Mouse (Mus musculus) limb, embryonic 11.5 days (tissue): ENCODE data around the gene Eps8l3. TPM values are rescaled to one million over a fixed set of nuclear protein-coding genes. Genes with fewer than 3 reads are reported as not detected.

Experiments used
- ATAC-seq: fragments of 200-750 bp; cut with Nextera tagmentation; 2 replicates; pipeline ENCODE4 v1.8.0; 2017; ENCODE audit warnings: low read depth; ENCODE audit not compliant: insufficient number of reproducible peaks, low FRiP score, low TSS enrichment
- DNase-seq: peaks from one replicate; pipeline ENCODE4 v3.0.0-alpha.2; 2015; ENCODE audit warnings: low spot score
- H3K27ac ChIP-seq: fragments of 300-500 bp; sonication (generic); replicated peaks from 2 replicates; pipeline ENCODE4 v1.5.1; 2014; ENCODE audit warnings: low read depth, mild to moderate bottlenecking, low read length
- H3K27me3 ChIP-seq: fragments of 300-500 bp; sonication (generic); 2 replicates; pipeline ENCODE4 v1.6.1; 2014; ENCODE audit warnings: mild to moderate bottlenecking, low read length, mixed read lengths; ENCODE audit not compliant: control insufficient read depth, insufficient read depth
- H3K36me3 ChIP-seq: fragments of 300-500 bp; sonication (generic); 2 replicates; pipeline ENCODE4 v1.6.1; 2014; ENCODE audit warnings: mild to moderate bottlenecking, low read length, moderate library complexity, mixed read lengths; ENCODE audit not compliant: control insufficient read depth, insufficient read depth
- H3K4me1 ChIP-seq: fragments of 300-500 bp; sonication (generic); 2 replicates; pipeline ENCODE4 v1.6.1; 2014; ENCODE audit warnings: low read length, mixed read lengths; ENCODE audit not compliant: control insufficient read depth, insufficient read depth
- H3K4me2 ChIP-seq: fragments of 300-500 bp; sonication (generic); 2 replicates; pipeline ENCODE4 v1.6.1; 2014; ENCODE audit warnings: low read depth, mild to moderate bottlenecking, moderate library complexity; ENCODE audit not compliant: severe bottlenecking
- H3K4me3 ChIP-seq: fragments of 300-500 bp; sonication (generic); 2 replicates; pipeline ENCODE4 v1.5.1; 2014; ENCODE audit warnings: low read depth, low read length
- H3K9ac ChIP-seq: fragments of 300-500 bp; sonication (generic); 2 replicates; pipeline ENCODE4 v1.6.1; 2014; ENCODE audit warnings: mild to moderate bottlenecking, low read length
- H3K9me3 ChIP-seq: fragments of 300-500 bp; sonication (generic); 2 replicates; pipeline ENCODE4 v1.6.1; 2016; ENCODE audit warnings: low read length; ENCODE audit not compliant: control insufficient read depth
- WGBS: fragments of 180-500 bp; shearing (Covaris S2); extraction: QIAGEN DNeasy Blood & Tissue Kit; methylation state at CpG from one replicate; pipeline ENCODE4 v1.1.7; 2014; 5-methylcytosine and 5-hydroxymethylcytosine counted together
- polyA plus RNA-seq: library from polyadenylated mRNA; unstranded; fragments of >200 nt; fragmentation: Nextera tagmentation; extraction: Ambion mirVana; gene quantifications from 2 replicates; pipeline ENCODE4 v1.2.1, GENCODE M21; 2014

The Eps8l3 gene
- polyA plus RNA-seq, 1 experiment from 2014 or later, result not detected

DNA sequence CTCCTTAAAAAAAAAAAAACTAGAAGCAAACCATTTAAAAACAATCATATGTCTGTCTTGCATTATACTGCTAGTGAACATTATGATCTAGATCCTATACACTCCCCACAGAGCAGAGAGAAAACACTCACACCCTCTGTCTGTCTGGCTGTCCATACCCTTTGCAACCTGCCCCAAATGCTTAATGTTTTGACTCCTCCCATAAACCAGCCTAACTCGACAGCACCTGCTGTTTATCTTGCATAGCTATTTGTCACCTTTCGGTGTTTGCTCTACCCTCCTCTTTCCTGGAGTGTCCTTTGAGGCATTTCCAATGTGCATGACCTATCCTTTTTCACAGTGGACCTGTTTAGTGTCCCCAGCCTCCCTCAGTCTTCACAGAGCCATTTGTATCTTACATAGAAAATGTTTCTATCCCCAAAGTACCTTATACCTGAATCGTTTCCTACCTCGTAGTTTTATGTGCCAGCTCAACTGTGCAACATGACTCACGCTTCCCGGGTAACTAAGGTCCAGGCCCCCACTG lies 18.2 kb downstream of the Eps8l3 start:
- Histone ChIP-seq H3K4me3 (peak overlapping the region; percentile 62), H3K27ac (no peak overlapping the region)
- 11% methylated on average over 6 of the region's 6 CpGs for WGBS

DNA sequence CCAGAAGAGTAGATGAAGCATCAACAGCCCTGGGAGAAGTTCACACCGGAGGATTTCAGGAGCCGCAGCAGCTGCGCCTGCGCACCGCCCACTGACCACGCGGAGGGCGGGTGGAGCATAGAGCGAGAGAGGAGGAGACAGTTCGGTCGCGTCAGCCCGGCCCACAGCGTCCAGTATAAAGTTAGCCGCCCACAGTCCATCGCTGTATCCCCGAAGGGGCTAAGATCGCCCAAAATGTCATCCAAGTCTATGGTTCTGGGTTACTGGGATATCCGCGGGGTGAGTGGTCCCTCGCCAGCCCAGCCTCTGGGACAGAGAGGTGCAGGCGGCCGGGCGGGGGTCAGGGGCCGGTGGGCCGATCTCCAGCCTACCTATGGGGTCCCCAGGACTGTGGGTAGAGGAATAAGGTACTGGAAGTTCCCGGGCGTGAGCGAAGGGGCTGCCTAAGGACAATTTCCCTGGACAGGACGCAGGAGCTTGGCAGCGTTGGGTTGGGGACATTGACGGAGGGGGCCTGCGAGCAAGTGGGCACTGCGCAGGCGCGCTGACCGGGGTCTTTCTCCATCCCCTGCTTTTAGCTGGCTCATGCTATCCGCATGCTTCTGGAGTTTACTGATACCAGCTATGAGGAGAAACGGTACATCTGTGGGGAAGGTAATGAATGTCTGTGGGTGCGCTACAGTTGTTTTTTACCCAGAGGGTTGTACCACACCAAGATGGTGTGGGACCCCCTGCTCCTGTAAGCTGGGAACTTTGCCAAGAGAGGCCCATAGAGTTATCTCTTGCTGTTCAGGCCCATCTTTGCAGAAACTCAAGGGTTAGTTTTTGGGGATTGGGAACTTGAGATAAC lies 18.9 kb downstream of the Eps8l3 start, which contains the start of gene Gstm5:
Gene Gstm5, plus strand, starts transcription at position 102 of the 850 bp plus-strand sequence.
- no peaks in the 10 kb centered on the region for H3K4me1 ChIP-seq
- H3K9me3 ChIP-seq, result no peaks in the 10 kb centered on the region
- peak within 1 kb of the TSS; percentile 62 for H3K4me3 ChIP-seq
- no peaks in the 10 kb centered on the region for H3K27me3 ChIP-seq
- H3K9ac ChIP-seq, result peak within 1 kb of the TSS; percentile 67
- ATAC-seq (peak; percentile 94), DNase-seq (peak; percentile 85)
- H3K27ac ChIP-seq, result no peak within 1 kb of the TSS
- peak within 1 kb of the TSS; percentile 62 for H3K4me2 ChIP-seq
- no peaks in the 10 kb centered on the region for H3K36me3 ChIP-seq
- 7% methylated on average over 40 of the region's 40 CpGs for WGBS

More for the DNA sequence above, 18.2 kb downstream of the Eps8l3 start:
- H3K4me1 ChIP-seq, result no peaks in the 10 kb centered on the region
- peak overlapping the region; percentile 62 for H3K4me2 ChIP-seq
- H3K9me3 ChIP-seq, result no peaks in the 10 kb centered on the region
- peak overlapping the region; percentile 67 for H3K9ac ChIP-seq
- ATAC-seq (peak; percentile 46; the same call in 1 of the 2 replicates), DNase-seq (no peak)
- no peaks in the 10 kb centered on the region for H3K36me3 ChIP-seq
- no peaks in the 10 kb centered on the region for H3K27me3 ChIP-seq

DNA sequence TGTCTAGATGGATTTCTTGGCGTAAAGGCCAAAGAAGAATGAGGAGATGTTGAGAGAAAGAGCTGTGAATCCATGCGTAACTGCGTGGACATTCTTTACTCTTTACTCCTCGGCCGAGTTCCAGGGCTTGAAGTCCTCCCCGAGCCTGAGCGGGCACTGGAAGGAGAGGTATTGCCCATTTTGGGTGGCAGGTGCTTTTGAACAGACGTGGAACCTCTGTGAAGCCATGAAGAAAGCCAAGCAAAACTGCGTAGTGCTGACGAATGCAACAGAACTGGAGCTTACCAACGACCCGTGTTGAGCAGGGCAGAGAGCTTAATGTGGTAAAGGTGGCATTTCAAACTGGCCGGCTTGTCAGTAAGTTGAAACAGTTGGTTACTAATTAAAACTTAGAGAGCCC lies 21.7 kb downstream of the Eps8l3 start:
- no peak for ATAC-seq
- no peaks in the 10 kb centered on the region for H3K36me3 ChIP-seq

DNA sequence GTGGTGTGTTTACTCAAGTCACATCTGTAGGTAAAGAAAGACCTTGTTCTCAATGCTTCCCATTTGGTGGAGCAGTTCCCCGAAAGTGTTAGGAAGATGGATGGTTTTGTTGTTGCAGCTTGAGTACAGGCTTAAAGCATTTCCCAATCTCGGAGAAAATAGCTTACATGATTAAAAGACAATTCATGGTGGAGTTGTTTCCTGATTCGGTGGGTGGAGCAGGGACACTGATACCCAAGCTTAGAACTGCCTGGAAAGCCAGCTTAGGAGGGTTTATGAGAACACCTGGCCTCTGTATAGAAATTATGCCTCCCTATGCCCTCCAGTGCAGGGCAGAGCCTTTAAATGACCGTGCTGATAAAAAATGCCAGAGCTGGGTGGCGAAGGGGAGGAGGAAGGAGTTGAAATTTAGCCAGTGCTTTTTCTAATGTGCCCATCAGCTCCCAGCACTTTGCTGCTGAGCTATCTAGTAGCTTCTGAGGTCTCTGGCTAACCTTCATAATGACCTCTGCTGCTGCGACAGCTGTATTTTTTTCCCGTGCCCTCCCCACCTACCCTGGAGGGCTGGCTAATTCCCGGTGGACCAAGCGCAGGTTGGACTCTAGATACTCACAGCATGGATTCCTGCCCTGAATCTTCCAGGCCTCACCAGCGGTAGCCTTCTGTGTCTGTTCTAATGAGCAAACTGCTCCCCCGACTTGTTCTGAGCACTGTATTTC lies 24.1 kb downstream of the Eps8l3 start:
- Histone ChIP-seq H3K27ac (no peak overlapping the region), H3K4me1 (0 out of 2 replicates have a peak, but pooled peaks cover 3% of the 10 kb centered on the region), H3K27me3 (no peaks in the 10 kb centered on the region), H3K4me2 (no peak overlapping the region), H3K9me3 (no peaks in the 10 kb centered on the region), H3K4me3 (no peak overlapping the region), H3K36me3 (no peaks in the 10 kb centered on the region), H3K9ac (no peak overlapping the region)
- no peak for DNase-seq
- no peak for ATAC-seq
- WGBS, result 60% methylated on average over 11 of the region's 11 CpGs

More for the DNA sequence above, 21.7 kb downstream of the Eps8l3 start:
- no peaks in the 10 kb centered on the region for H3K9me3 ChIP-seq
- no peak for DNase-seq
- no peak overlapping the region for H3K9ac ChIP-seq
- 95% methylated on average over 13 of the region's 13 CpGs for WGBS
- no peak overlapping the region for H3K27ac ChIP-seq
- H3K4me2 ChIP-seq, result no peak overlapping the region
- H3K27me3 ChIP-seq, result no peaks in the 10 kb centered on the region
- H3K4me1 ChIP-seq, result 0 out of 2 replicates have a peak, but pooled peaks cover 3% of the 10 kb centered on the region
- H3K4me3 ChIP-seq, result no peak overlapping the region

DNA sequence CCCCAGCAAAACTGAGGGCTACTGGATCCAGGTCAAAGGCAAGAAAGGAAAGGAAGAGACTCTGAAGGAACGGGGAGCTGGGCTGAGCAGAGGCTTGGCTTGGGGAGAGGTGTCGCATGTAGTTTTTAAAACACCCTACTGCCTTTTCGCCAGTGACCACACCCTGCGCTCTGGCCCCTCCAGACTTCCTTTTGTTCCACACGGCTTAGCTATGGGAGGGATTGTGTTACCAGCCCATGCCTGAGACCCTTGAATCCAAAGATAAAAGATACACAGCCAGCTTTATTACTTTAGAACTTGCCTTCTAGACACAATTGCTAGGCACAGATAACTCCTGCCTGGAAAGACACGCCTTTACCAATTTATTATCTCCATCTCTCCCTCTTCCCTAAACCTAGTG lies 28.9 kb downstream of the Eps8l3 start:
- Histone ChIP-seq H3K27me3 (no peaks in the 10 kb centered on the region), H3K4me1 (0 out of 2 replicates have a peak, but pooled peaks cover 3% of the 10 kb centered on the region), H3K27ac (no peak overlapping the region), H3K36me3 (no peaks in the 10 kb centered on the region), H3K4me2 (no peak overlapping the region), H3K4me3 (no peak overlapping the region), H3K9me3 (no peaks in the 10 kb centered on the region), H3K9ac (no peak overlapping the region)
- ATAC-seq, result no peak
- DNase-seq, result no peak
- 63% methylated on average over 6 of the region's 6 CpGs for WGBS

DNA sequence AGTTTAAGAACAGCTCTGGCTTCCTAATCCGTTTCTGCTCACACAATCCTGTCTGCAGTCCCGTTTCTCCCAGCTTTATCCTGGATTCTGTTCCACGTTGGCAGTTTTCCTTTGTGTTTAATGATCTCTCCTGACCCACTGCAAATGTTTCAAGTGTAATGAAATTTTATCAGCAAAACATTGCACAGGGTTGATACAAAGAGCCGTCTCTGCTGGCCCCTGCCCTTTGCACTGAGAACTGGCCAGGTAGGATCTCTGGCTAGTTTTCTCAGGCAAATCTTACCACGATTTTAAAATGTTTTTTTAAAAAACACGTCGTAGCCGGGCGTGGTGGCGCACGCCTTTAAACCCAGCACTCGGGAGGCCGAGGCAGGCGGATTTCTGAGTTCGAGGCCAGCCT lies 39.6 kb downstream of the Eps8l3 start:
- no peaks in the 10 kb centered on the region for H3K4me1 ChIP-seq
- no peaks in the 10 kb centered on the region for H3K9me3 ChIP-seq
- H3K4me2 ChIP-seq, result no peak overlapping the region
- H3K36me3 ChIP-seq, result no peaks in the 10 kb centered on the region
- H3K27ac ChIP-seq, result no peak overlapping the region
- DNase-seq, result no peak
- no peak overlapping the region for H3K4me3 ChIP-seq
- no peak overlapping the region for H3K9ac ChIP-seq
- H3K27me3 ChIP-seq, result no peaks in the 10 kb centered on the region
- WGBS, result 86% methylated on average over 15 of the region's 15 CpGs
- ATAC-seq, result no peak

DNA sequence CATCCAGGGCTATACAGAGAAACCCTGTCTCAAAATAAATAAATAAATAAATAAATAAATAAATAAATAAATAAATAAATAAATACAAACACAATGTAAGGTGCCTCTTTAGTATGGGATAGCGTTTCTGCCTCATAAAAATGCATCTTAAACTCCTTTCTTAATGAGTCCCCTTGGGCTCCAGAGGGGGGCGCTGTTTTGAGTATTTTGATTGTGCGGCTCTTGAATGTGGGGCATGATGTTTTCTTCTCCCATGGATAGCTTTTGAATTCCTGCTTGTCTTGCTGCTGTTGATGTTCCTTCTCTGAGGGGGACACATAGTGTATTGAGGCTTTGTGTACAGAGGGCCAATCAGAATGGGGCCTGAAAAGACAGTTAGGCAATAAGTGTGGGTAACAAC lies 40.1 kb downstream of the Eps8l3 start:
- no peaks in the 10 kb centered on the region for H3K27me3 ChIP-seq
- H3K9ac ChIP-seq, result no peak overlapping the region
- WGBS, result 83% methylated on average over 3 of the region's 3 CpGs
- no peaks in the 10 kb centered on the region for H3K36me3 ChIP-seq
- no peak overlapping the region for H3K4me2 ChIP-seq
- H3K27ac ChIP-seq, result no peak overlapping the region
- no peaks in the 10 kb centered on the region for H3K9me3 ChIP-seq
- H3K4me1 ChIP-seq, result no peaks in the 10 kb centered on the region
- DNase-seq (no peak), ATAC-seq (no peak)
- H3K4me3 ChIP-seq, result no peak overlapping the region

DNA sequence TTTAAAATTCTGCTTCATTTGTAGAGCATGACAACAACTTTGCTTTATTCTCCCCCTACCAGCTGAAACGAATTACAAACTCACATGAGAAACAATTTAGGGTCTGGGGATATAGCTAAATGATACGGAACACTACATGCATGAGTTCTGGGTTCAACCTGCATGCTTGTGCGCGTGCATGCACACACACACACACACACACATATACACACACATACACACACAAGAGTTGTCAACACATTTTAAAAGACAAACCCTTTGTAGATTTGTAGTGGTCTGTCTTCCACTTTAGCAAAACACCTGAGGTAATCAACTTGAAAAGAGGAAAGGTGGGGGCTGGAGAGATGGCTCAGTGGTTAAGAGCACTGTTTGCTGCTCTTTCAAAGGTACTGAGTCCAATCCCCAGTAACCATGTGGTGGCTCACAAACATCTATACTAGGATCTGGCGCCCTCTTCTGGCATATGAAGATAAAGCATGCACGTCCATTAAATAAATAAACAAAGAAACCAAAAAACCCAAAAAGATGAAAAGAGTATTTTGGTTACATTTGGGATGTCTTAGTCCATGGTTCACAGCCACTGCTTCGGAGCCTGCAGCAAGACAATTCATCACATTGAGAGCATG lies 40.9 kb downstream of the Eps8l3 start:
- whole genome bisulfite sequencing, result 55% methylated on average over 7 of the region's 7 CpGs
- DNase-seq (peak; percentile 72), ATAC-seq (0 out of 2 replicates have a peak, but pooled peaks have one; percentile 51)

More for the DNA sequence above, 40.9 kb downstream of the Eps8l3 start:
- H3K36me3 ChIP-seq, result no peaks in the 10 kb centered on the region
- no peak overlapping the region for H3K9ac ChIP-seq
- H3K9me3 ChIP-seq, result no peaks in the 10 kb centered on the region
- H3K27me3 ChIP-seq, result no peaks in the 10 kb centered on the region
- H3K27ac ChIP-seq, result no peak overlapping the region
- no peak overlapping the region for H3K4me2 ChIP-seq
- H3K4me1 ChIP-seq, result no peaks in the 10 kb centered on the region
- H3K4me3 ChIP-seq, result no peak overlapping the region
